Mouse (Mus musculus) thymus, postnatal 25 days (tissue): ENCODE data around the gene Pp2d1.
A peak's percentile ranks its signal among the peaks of the same experiment; 100 is the strongest.
"Not testable (repeated sequence)": the region's sequence is repeated elsewhere in the genome, so short reads cannot be mapped to it uniquely, and the experiment has no call there.

ENCODE experiments used
- DNase-seq: peaks from one replicate; pipeline ENCODE4 v3.0.0; 2022

Gene Pp2d1

GRCm38 (mm10) chr17:53539351-53539750 lies at the start of gene Pp2d1:
TSS of gene Pp2d1 (minus strand) at chr17:53539451.
- not testable (repeated sequence) for DNase-seq

GRCm38 (mm10) chr17:53588097-53588855 lies 49.0 kb upstream of the Pp2d1 start:
- no peak for DNase-seq

DNA sequence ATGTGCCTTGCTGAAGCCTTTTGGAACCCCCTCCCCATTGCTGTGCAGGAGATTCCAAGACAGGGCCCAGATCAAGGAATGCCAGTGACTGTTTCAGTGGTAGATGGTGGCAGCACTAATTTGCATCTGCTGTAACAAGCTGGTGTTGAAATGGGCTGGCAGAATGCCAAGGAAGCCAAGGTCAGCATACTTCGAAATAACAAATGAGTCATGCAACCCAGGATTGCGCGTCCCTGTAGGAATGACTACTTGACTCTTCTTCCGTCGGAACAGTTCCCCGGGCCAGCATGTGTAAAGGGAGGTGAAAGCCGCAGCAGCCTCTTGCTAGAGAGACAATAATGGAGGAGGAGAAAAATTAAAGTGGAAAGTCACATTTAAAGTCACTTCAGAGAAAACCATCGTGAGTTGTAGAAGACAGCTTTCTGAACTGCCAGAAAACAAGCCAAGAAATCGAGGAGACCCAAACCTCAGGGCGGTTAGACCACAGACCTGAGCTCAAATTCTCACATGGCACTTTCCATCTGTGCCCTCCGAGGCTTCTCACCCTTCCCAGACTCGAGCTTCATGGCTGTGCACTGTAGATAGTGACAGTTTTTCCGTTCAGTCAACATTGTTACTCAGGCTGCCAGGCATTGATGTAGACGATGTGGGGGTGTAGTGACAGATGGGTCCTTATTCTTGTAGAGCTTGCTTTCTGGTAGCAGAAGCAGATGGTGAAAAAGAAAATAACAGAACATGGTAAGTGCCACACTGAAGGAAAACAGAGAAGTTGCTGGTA lies 48.0 kb upstream of the Pp2d1 start:
- peak; percentile 50 for DNase-seq

- no peak for DNase-seq
These were observed 44.8 kb upstream of the Pp2d1 start for GRCm38 (mm10) chr17:53583846-53584579.

DNA sequence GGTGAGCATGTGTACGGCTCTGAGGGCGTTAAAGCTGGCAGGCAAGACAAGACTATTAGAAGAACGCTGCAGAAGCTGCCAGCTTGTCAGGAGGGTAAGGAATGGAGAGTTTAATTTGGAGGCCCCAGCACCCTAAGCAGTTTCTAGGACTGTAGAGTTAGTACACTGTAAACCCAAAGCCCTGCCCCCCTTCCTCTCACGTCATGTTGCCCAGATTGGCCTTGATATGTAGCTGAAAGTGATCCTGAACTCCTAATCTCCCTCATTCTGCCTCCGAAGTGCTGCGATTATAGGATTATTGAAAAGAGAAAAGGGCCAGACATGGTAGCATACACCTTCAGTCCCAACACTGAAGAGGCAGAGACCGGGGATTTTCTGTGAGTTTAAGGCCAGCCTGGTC lies 43.6 kb upstream of the Pp2d1 start:
- DNase-seq: no peak

GRCm38 (mm10) chr17:53582026-53582585 lies 42.9 kb upstream of the Pp2d1 start:
- no peak for DNase-seq

DNA sequence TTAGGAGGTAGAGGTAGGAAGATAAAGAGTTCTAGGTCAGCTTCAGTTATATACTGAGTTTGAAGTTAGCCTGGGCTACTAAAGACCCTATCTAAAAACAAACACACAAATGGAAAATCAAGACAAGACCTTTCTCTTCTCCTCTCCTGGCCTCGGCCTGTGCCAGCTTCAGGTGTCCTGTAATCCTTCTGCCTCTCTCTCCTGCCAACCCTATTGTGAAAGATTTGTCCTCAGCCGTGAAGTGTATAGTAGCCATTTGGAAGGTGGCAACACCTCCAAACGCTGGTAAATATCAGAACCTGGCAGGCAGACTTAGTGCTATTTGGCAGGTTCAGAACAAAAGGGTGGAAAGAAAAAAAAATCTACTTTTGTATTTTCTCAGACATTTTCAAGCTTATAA lies 41.0 kb upstream of the Pp2d1 start:
- DNase-seq: no peak

- DNase-seq: no peak
These were observed 40.4 kb upstream of the Pp2d1 start for GRCm38 (mm10) chr17:53579612-53580011.

DNA sequence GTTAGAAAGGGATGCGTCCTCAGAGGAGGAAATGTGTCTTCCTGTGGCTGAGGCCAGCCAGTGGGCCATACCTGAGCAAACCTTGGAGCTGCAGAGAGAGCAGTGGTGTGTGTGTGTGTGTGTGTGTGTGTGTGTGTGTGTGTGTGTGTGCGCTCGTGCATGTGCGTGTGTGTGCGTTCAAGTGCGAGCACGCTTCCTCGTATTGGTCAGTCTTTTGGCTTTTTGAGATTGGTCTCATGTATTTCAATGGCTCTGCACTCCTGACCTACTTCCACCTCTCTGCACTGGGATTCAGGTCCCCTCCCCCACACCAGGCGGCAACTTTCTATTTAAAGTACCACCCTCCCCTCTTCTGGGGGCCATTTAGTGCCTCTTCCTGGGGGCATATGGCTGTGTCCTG lies 39.5 kb upstream of the Pp2d1 start:
- peak; percentile 41 for DNase-seq

GRCm38 (mm10) chr17:53578249-53578648 lies 39.0 kb upstream of the Pp2d1 start:
- no peak for DNase-seq

DNA sequence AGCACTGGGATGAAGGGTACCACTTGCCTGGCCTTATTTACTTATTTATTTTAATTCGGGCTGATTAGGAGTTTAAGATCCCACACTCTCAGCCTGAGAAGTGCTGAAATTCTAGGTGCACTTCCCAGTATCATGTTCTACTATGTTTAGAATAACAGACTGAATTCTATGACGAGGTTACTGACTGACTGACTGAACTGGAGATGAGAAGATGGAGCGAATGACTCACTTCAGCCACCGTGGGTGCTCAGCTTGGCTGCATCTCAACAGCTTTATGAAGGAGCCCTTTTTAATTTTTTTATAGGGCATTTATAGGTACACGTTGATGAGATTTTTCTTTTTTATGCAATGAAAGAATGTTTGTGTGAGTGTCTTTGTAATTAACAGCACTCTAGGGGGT lies 38.5 kb upstream of the Pp2d1 start:
- no peak for DNase-seq

DNA sequence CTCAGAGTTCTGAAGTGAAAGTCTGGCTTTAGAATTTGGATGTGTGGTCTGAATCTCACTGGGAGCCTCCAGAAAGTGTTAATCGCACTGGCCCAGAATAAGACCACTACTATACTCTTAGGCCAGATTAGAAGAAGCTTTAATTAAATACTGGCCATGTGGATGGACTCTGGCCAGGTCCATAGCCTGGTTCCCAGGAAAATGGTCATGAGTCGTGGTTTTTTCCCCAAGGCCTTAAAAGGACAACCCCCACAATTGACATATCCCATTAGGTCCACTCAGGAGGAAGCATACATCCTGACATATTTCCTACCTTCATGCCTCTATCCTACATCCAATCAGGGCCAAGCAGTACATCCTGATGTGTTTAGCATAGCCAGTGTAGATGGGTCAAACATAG lies 37.9 kb upstream of the Pp2d1 start:
- DNase-seq: no peak

DNA sequence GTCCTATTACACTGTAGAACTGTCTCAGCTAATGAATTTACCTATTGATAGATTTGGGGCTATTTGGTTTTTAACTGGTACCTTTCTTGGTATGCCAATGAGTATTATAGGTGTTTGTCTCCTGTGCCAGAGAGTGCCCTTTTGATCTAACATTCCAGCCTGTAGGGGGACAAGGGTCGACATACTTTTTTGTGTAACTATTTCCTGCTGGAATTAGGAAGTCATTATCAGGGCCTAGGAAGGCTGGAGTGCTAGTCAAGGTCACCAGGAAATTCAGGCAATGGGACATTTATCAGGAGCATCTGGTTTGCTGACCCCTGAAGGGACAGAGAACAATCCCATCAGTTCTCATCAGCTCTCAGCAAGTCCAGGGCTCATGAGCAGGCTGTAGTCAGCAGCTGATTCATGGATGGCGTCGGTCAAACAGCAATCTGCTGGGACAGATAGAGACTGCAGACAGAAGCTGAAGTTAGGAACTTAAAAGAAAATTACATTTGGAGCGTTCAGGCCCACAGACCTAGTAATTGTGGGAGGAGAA lies 33.8 kb upstream of the Pp2d1 start:
- DNase-seq: no peak

GRCm38 (mm10) chr17:53570932-53571331 lies 31.7 kb upstream of the Pp2d1 start:
- not testable (repeated sequence) for DNase-seq

DNA sequence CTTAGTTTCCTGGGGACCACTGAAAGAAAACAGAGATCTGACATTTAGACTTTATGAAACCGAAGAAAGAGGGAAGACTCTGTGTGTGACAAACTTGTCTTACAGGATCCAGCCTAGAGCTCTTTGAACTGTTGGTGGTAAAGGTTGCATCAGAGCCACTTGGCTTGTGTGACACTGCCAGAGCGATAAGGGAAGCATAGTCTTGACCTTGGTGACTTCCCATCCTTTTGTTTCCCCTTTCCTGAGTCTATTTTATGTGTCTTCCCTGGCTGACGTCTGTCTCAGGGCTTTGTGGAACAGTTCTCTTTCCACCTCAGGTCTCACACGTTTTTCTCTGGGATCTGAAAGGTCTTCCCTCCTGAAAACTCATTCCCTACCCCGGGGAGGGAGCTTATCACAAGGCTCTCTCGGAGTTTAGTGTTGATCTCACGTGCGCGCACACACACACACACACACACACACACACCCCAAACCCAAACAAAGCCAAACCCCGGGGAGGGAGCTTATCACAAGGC lies 31.2 kb upstream of the Pp2d1 start:
- peak; percentile 40 for DNase-seq

- DNase-seq: peak; percentile 81
These were observed 30.6 kb upstream of the Pp2d1 start for GRCm38 (mm10) chr17:53569829-53570228.

DNA sequence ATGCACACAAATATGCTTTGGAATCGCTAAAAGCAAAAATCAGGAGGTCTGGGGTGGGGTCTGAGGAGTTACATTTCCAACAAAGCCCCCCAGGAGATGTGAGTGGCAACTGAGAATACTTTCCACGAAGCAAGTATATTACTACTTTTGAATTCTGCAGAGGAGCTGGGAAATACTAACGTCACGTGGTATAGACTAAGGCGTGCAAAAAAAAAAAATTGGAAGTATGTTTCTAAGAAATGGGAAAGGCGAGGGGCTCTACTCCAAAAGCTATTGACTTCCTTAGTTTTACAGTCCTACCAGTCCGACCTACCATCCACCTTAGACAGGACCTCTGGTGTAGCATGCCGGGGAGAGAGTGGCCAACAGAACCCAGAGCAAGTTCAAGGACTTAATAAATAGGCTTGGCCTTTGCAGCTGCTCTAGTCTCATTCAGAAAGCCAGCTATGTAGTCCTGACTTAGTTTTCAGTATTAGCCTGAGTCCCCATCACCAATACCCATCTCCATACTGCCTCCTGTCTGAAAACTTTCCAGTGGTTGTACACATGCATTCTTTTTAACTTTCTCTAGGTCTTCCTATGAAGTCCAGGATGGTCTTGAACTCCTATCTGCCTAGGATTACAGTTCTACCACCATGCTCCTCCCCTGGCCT lies 29.6 kb upstream of the Pp2d1 start:
- DNase-seq: no peak

DNA sequence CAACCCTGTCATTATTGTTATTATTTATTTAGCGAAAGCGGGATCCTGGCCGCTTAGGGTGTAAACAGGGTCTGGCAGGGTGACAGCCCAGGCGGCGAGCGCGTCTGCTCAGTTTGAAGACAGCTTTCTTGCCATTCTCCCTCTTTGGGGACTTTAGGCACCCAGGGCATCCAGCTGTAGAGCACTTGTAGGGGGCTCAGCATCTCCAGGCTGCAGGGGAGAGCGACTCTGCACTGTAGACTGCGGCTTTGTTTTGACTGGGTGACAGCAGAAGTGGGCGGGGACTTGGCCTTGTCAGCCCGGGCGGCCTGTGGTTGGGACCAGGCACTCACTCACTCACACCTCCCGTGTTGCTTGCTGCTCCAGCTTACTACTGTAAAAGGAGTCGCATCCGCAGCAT lies 28.9 kb upstream of the Pp2d1 start:
- peak; percentile 90 for DNase-seq

DNA sequence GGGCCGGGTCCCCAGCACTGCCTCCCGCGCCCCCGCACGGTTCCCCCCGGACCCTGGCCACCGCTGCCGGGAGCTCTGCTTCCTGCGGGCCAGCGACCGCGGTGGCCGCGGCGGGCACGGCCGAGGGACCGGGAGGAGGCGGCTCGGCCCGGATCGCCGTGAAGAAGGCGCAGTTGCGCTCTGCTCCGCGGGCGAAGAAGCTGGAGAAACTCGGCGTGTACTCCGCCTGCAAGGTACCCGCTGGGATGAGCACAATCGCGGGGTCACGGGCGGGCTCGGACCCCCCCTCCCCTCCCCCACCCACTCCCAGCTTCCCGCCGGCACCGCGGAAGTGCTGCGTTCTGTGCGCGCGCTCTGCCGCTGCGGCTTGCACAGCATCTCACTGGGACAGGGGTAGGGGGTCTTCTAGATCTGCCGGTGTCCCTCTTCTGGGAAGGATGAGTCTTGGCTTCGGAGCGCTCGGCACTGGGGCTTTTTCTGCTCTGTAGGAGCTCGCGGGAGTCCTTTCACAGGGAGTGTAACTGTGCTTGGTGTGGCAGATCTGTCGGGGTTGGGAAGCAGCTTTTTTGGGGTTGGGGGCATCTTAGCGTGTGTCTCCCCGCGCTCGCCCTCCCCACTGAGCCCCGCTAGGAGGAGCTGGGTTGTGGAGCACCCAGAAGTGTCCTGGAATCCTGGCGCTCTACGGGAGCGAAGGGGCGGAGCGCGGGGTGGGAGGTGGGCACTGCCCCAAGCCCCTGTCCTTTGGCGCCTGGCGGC lies 28.3 kb upstream of the Pp2d1 start:
- peak; percentile 74 for DNase-seq

- peak; percentile 81 for DNase-seq
These were observed 27.7 kb upstream of the Pp2d1 start for GRCm38 (mm10) chr17:53566919-53567345.

DNA sequence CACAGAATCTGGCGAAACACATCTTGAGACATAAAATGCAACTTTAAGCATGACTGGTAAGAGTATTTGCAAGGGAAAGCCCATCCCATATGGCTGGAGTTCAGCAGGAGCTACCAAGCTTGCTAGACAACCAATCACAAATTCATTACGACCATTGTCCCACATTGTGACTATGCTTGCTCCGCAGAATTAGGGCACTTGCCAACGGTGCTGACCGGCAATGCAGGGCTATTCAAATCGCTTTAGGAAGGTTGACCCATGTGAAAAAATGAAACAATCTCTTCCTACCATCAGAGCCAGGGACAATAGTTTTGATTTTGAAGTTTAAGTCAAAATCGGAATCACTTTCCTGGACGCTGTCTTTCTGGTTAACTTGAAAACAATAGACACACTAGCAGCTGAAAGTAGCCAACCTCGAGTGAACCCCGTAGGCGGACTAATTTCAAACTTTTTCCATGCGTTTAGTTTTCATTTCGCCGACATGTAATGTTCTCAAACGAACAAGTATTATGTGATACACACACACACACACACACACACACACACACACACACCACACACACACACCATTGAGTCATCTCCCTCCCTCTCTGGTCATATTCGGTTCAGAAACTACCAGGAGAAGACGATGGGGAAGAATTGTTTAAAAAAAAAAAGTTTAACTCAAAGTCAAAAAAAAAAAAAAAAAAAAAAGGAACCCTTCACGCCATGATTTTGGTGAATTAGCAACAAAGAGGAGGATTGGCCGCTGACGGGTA lies 27.1 kb upstream of the Pp2d1 start, which contains the start of gene Kat2b:
Kat2b (plus strand) TSS at position 701 of the 758 bp plus-strand sequence.
- DNase-seq: peak; percentile 35
